In the genomic region with DNA sequence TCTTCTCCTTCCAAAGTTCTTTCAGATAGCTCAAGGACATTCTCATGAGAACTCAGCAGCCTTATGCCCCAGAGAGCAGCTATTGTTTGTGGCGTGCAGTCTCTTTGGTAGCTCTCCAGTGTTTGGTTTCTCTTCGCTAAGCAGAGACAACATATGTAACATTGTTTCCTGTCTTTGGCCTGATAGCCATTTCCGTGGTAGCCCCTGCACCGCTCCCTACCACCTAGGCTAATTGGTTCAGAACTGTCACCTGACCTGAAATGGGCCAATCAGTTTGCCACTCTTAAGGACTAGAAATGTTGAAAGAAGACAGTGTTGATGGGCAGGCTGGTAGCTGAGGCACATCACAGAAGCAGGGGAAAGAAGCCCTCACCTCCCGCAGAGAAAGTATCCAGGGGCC, we compare ENCODE assay signal across 12 mouse cellular contexts. TPM values are rescaled to one million over a fixed set of nuclear protein-coding genes. Genes with fewer than 3 reads are reported as not detected.
DNase-seq lines count a peak whose midpoint lies in the region; ATAC-seq and TF ChIP-seq lines count a peak whose summit lies in the region.
"Had no signal": no experiment of that assay in that cellular context is flagged by ENCODE, and none has a peak within 500 bp of the region (broad histone marks: within the 10 kb centered on the region; RNA-seq: fewer than 3 reads in every experiment).

No protein-coding gene starts in this region.

- H3K4me1 ChIP-seq in heart, embryonic 10.5 days, result 0 out of 2 replicates have a peak, but pooled peaks cover 4% of the 10 kb centered on the region
- H3K4me1 ChIP-seq in heart, embryonic 13.5 days, result peaks cover under 1% of the 10 kb centered on the region; the same call in 1 of the 2 replicates
- H3K4me1 ChIP-seq in lung, embryonic 14.5 days (ENCODE audit: insufficient read depth), result no peaks in the 10 kb centered on the region
- H3K4me1 ChIP-seq: forebrain, embryonic 12.5 days had no signal

- H3K9me3 ChIP-seq in heart, embryonic 10.5 days, result no peaks in the 10 kb centered on the region
- H3K9me3 ChIP-seq in heart, embryonic 13.5 days, result no peaks in the 10 kb centered on the region
- H3K9me3 ChIP-seq in lung, embryonic 14.5 days (ENCODE audit: low read depth, low read length), result no peaks in the 10 kb centered on the region
- H3K9me3 ChIP-seq: forebrain, embryonic 12.5 days; midbrain, embryonic 10.5 days had no signal

- no peak for ATAC-seq in heart, embryonic 13.5 days (ENCODE audit: extremely low read depth, insufficient number of reproducible peaks, low FRiP score, low TSS enrichment)
- ATAC-seq in lung, embryonic 14.5 days (ENCODE audit: insufficient read depth), result no peak; the same call in 1 of the 2 replicates
- ATAC-seq in neutrophil, adult 5-6 weeks (ENCODE audit: extremely low read depth, insufficient number of reproducible peaks, low FRiP score, poor library complexity, severe bottlenecking), result 0 out of 2 replicates have a peak, but pooled peaks have one; percentile 33

- peak overlapping the region; percentile 36 for H3K4me2 ChIP-seq in heart, embryonic 13.5 days
- no peak overlapping the region for H3K4me2 ChIP-seq in lung, embryonic 14.5 days
- H3K4me2 ChIP-seq: forebrain, embryonic 12.5 days had no signal

- no peak overlapping the region for H3K9ac ChIP-seq in heart, embryonic 13.5 days
- no peak overlapping the region for H3K9ac ChIP-seq in lung, embryonic 14.5 days
- H3K9ac ChIP-seq: forebrain, embryonic 12.5 days had no signal

- TF ChIP-seq CTCF in lung, embryonic 14.5 days (IDR thresholded peaks at IDR 0.05; ENCODE audit: low read depth), result no peak

- H3K27ac ChIP-seq in heart, embryonic 10.5 days, result no peak overlapping the region
- H3K27ac ChIP-seq in heart, embryonic 13.5 days (replicated peaks), result no peak overlapping the region
- no peak overlapping the region for H3K27ac ChIP-seq in lung, embryonic 14.5 days (ENCODE audit: low read depth)
- H3K27ac ChIP-seq: forebrain, embryonic 12.5 days; left cerebral cortex, adult 2 months; midbrain, embryonic 10.5 days had no signal

- DNase-seq in heart, adult 18-20 months, result peak; percentile 7
- no peak for DNase-seq in heart, embryonic 10.5 days (ENCODE audit: low spot score)
- DNase-seq in lung, embryonic 14.5 days, result peak; percentile 27
- DNase-seq in layer of hippocampus, adult 8-10 months (ENCODE audit: low spot score in 2 of 2), result no peak
- no peak for DNase-seq in left cerebral cortex, postnatal 14 days (ENCODE audit: low spot score in 2 of 2)
- DNase-seq in left cerebral cortex, adult 11 months (ENCODE audit: low spot score), result no peak
- DNase-seq: kidney, adult 9 months had no signal

- H3K4me3 ChIP-seq in heart, embryonic 10.5 days, result no peak overlapping the region
- no peak overlapping the region for H3K4me3 ChIP-seq in heart, embryonic 13.5 days
- H3K4me3 ChIP-seq in lung, embryonic 14.5 days (ENCODE audit: low read depth, low read length), result no peak overlapping the region
- H3K4me3 ChIP-seq: forebrain, embryonic 12.5 days; left cerebral cortex, adult 2 months; midbrain, embryonic 10.5 days had no signal

- intact Hi-C loops in left cerebral cortex, postnatal 14 days (cut with DNase I), result no loop called here

- no peaks in the 10 kb centered on the region for H3K36me3 ChIP-seq in heart, embryonic 10.5 days
- H3K36me3 ChIP-seq in heart, embryonic 13.5 days, result no peaks in the 10 kb centered on the region
- no peaks in the 10 kb centered on the region for H3K36me3 ChIP-seq in lung, embryonic 14.5 days (ENCODE audit: insufficient read depth)
- H3K36me3 ChIP-seq: forebrain, embryonic 12.5 days; midbrain, embryonic 10.5 days had no signal

- no peaks in the 10 kb centered on the region for H3K27me3 ChIP-seq in heart, embryonic 10.5 days (ENCODE audit: insufficient read depth, poor library complexity, severe bottlenecking)
- H3K27me3 ChIP-seq in heart, embryonic 13.5 days (replicated peaks), result no peaks in the 10 kb centered on the region
- no peaks in the 10 kb centered on the region for H3K27me3 ChIP-seq in lung, embryonic 14.5 days (ENCODE audit: insufficient read depth, low read length)
- H3K27me3 ChIP-seq: forebrain, embryonic 12.5 days had no signal

- WGBS in heart, embryonic 10.5 days, result 59% methylated on average over 5 of the region's 5 CpGs
- WGBS in heart, embryonic 13.5 days, result 56% methylated on average over 5 of the region's 5 CpGs
- WGBS in lung, embryonic 14.5 days, result 62% methylated on average over 5 of the region's 5 CpGs

RNA-seq across cellular contexts. Expression of a gene that starts 54.1 kb away (rescaled TPM):
- 10 to 100 TPM; 38.6 to 39.5 TPM for total RNA-seq in heart, adult 18-20 months (2021)
- polyA plus RNA-seq in heart, embryonic 10.5 days (2016; fragmentation: Nextera tagmentation; extraction: Ambion mirVana), result 42.4 and 52.3 TPM in 2 replicates
- 33.0 and 36.6 TPM in 2 replicates for polyA plus RNA-seq in heart, embryonic 13.5 days (2015; fragmentation: Nextera tagmentation; extraction: Ambion mirVana)
- 50.3 and 56.8 TPM in 2 replicates for polyA plus RNA-seq in lung, embryonic 14.5 days (2014; fragmentation: Nextera tagmentation; extraction: Ambion mirVana)
- total RNA-seq in neutrophil, adult 5-6 weeks (2017), result 97.1 and 114 TPM in 2 replicates
- 10 to 100 TPM; 30.4 to 37.8 (median 32.3) TPM for total RNA-seq in layer of hippocampus, adult 8-10 months (2022)
- total RNA-seq in left cerebral cortex, postnatal 14 days (2021), result 10 to 100 TPM; 23.8 to 30.1 TPM

Comparison
In these comparisons a context has a peak if more than half of its experiments do, and no peak if none do; other contexts are left out.
1. DNase-seq: peak in heart, adult 18-20 months (2 of 2) and lung, embryonic 14.5 days (single experiment); none in heart, embryonic 10.5 days (single experiment), layer of hippocampus, adult 8-10 months (0 of 2), left cerebral cortex, postnatal 14 days (0 of 2) and left cerebral cortex, adult 11 months (single experiment).